Mouse (Mus musculus): Measurements from ENCODE around the gene Trpc2. TPM values are rescaled to one million over a fixed set of nuclear protein-coding genes. Genes with fewer than 3 reads are reported as not detected.

The Trpc2 gene
- polyA plus RNA-seq, 1 experiment from 2014 or later, result not detected

Other genes starting within 250 kb of the Trpc2 start
- 9.3 and 14.3 TPM in 2 replicates for gene Inppl1, start 244.9 kb upstream of the Trpc2 start, polyA plus RNA-seq (2015; fragmentation: Nextera tagmentation; extraction: Ambion mirVana)
- 1.5 and 2.5 TPM in 2 replicates for gene Folr2, start 225.9 kb upstream of the Trpc2 start, polyA plus RNA-seq (2015; fragmentation: Nextera tagmentation; extraction: Ambion mirVana)
- gene Anapc15, start 219.4 kb upstream of the Trpc2 start, polyA plus RNA-seq (2015; fragmentation: Nextera tagmentation; extraction: Ambion mirVana), result 72.2 and 72.7 TPM in 2 replicates
- 60.3 and 70.1 TPM in 2 replicates for gene Folr1, start 212.3 kb upstream of the Trpc2 start, polyA plus RNA-seq (2015; fragmentation: Nextera tagmentation; extraction: Ambion mirVana)
- gene Lamtor1, start 177.2 kb upstream of the Trpc2 start, polyA plus RNA-seq (2015; fragmentation: Nextera tagmentation; extraction: Ambion mirVana), result 159 and 164 TPM in 2 replicates
- gene Tomt, start 176.8 kb upstream of the Trpc2 start, polyA plus RNA-seq (2015; fragmentation: Nextera tagmentation; extraction: Ambion mirVana), result 0.38 and 0.62 TPM in 2 replicates
- gene Lrrc51, start 149.2 kb upstream of the Trpc2 start, polyA plus RNA-seq (2015; fragmentation: Nextera tagmentation; extraction: Ambion mirVana), result 11.6 and 15.0 TPM in 2 replicates
- 32.7 and 38.9 TPM in 2 replicates for gene Numa1, start 149.0 kb upstream of the Trpc2 start, polyA plus RNA-seq (2015; fragmentation: Nextera tagmentation; extraction: Ambion mirVana)
- gene Il18bp, start 64.4 kb upstream of the Trpc2 start, polyA plus RNA-seq (2015; fragmentation: Nextera tagmentation; extraction: Ambion mirVana), result 4.1 and 4.7 TPM in 2 replicates
- 35.0 and 35.9 TPM in 2 replicates for gene Rnf121, start 17.6 kb upstream of the Trpc2 start, polyA plus RNA-seq (2015; fragmentation: Nextera tagmentation; extraction: Ambion mirVana)
- 24.6 and 26.9 TPM in 2 replicates for gene Xndc1, start 17.6 kb upstream of the Trpc2 start, polyA plus RNA-seq (2015; fragmentation: Nextera tagmentation; extraction: Ambion mirVana)
- 0.63 and 1.3 TPM in 2 replicates for gene Xntrpc, start 17.4 kb upstream of the Trpc2 start, polyA plus RNA-seq (2015; fragmentation: Nextera tagmentation; extraction: Ambion mirVana)
- 0.19 and 1.4 TPM in 2 replicates for gene Art1, start 18.6 kb downstream of the Trpc2 start, polyA plus RNA-seq (2015; fragmentation: Nextera tagmentation; extraction: Ambion mirVana)
- gene Art5, start 26.4 kb downstream of the Trpc2 start, polyA plus RNA-seq (2015; fragmentation: Nextera tagmentation; extraction: Ambion mirVana), result 0.23 and 0.35 TPM in 2 replicates
- not detected in 2 replicates for gene Chrna10, start 33.7 kb downstream of the Trpc2 start, polyA plus RNA-seq (2015; fragmentation: Nextera tagmentation; extraction: Ambion mirVana)
- 15.1 and 19.4 TPM in 2 replicates for gene Nup98, start 127.1 kb downstream of the Trpc2 start, polyA plus RNA-seq (2015; fragmentation: Nextera tagmentation; extraction: Ambion mirVana)
- gene Pgap2, start 127.1 kb downstream of the Trpc2 start, polyA plus RNA-seq (2015; fragmentation: Nextera tagmentation; extraction: Ambion mirVana), result 63.5 and 67.0 TPM in 2 replicates
- 19.5 and 20.9 TPM in 2 replicates for gene Rhog, start 172.9 kb downstream of the Trpc2 start, polyA plus RNA-seq (2015; fragmentation: Nextera tagmentation; extraction: Ambion mirVana)
- gene Stim1, start 184.7 kb downstream of the Trpc2 start, polyA plus RNA-seq (2015; fragmentation: Nextera tagmentation; extraction: Ambion mirVana), result 15.1 and 17.4 TPM in 2 replicates

Data from hindbrain, embryonic 16.5 days (tissue).